Mouse (Mus musculus) midbrain, embryonic 16.5 days (tissue): ENCODE results near the gene Grid2. TPM values are rescaled to one million over a fixed set of nuclear protein-coding genes. Genes with fewer than 3 reads are reported as not detected.

ENCODE experiments used
- ATAC-seq: fragments of 200-750 bp; cut with Nextera tagmentation; 2 replicates; pipeline ENCODE4 v1.8.0; 2017; ENCODE audit warnings: moderate TSS enrichment
- H3K27ac ChIP-seq: fragments of 300-500 bp; sonication (generic); 2 replicates; pipeline ENCODE4 v1.5.1; 2014; ENCODE audit warnings: mild to moderate bottlenecking, low read length, mixed read lengths
- H3K27me3 ChIP-seq: fragments of 300-500 bp; sonication (generic); 2 replicates; pipeline ENCODE4 v1.6.1; 2014; ENCODE audit warnings: low read depth, low read length, mixed read lengths; ENCODE audit not compliant: control insufficient read depth, insufficient read depth
- H3K36me3 ChIP-seq: fragments of 300-500 bp; sonication (generic); 2 replicates; pipeline ENCODE4 v1.6.1; 2014; ENCODE audit warnings: mild to moderate bottlenecking, low read length, moderate library complexity, mixed read lengths; ENCODE audit not compliant: control insufficient read depth, insufficient read depth
- H3K4me1 ChIP-seq: fragments of 300-500 bp; sonication (generic); 2 replicates; pipeline ENCODE4 v1.6.1; 2014; ENCODE audit warnings: mild to moderate bottlenecking, low read length, mixed read lengths; ENCODE audit not compliant: control insufficient read depth, insufficient read depth
- H3K4me2 ChIP-seq: fragments of 300-500 bp; sonication (generic); 2 replicates; pipeline ENCODE4 v1.6.1; 2014; ENCODE audit warnings: mild to moderate bottlenecking, low read length, mixed read lengths
- H3K4me3 ChIP-seq: fragments of 300-500 bp; sonication (generic); 2 replicates; pipeline ENCODE4 v1.5.1; 2014; ENCODE audit warnings: low read depth, mild to moderate bottlenecking, low read length, moderate library complexity, mixed read lengths
- H3K9ac ChIP-seq: fragments of 300-500 bp; sonication (generic); 2 replicates; pipeline ENCODE4 v1.6.1; 2014; ENCODE audit warnings: low read depth, low read length, mixed read lengths
- H3K9me3 ChIP-seq: fragments of 300-500 bp; sonication (generic); replicated peaks from 2 replicates; pipeline ENCODE4 v1.6.1; 2014; ENCODE audit warnings: mild to moderate bottlenecking, low read length, mixed read lengths; ENCODE audit not compliant: control insufficient read depth, poor library complexity, severe bottlenecking
- WGBS: fragments of 180-500 bp; shearing (Covaris S2); extraction: QIAGEN DNeasy Blood & Tissue Kit; methylation state at CpG from one replicate; pipeline ENCODE4 v1.1.7; 2014; 5-methylcytosine and 5-hydroxymethylcytosine counted together
- polyA plus RNA-seq: library from polyadenylated mRNA; unstranded; fragments of >200 nt; fragmentation: Nextera tagmentation; extraction: Ambion mirVana; gene quantifications from 2 replicates; pipeline ENCODE4 v1.2.1, GENCODE M21; 2015

Grid2 gene
- polyA plus RNA-seq, 1 experiment from 2014 or later: 13.8 TPM

DNA sequence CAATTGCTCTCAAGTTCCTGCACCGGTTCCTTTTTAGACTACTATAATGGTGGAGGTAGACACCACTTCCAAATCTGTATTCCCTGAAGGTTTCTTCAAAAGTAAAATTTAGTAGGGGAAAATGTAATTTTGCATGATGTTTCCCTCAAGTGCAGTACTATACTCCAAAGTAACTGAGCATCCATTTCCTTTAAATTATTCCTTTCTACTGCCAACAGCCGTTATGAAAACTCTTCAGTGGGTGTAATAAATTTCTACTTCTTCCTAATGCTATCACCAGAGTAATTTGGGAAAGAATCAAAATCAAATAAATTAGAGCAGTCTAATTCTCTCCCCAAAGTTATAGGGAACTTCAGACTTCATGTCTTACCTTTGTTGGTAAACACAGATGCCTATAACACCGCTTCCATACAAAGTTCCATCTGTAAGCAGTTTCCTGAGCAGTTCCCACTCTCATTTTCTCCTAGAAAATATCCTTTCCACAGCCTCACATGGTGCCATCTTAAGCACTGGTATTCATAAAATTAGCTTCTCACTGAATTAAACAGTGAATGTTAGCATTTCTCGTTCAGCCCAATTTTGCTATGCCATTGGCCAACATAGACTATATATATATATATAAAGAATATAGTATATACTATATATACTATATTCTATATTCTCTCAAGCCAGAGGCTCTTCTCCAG is 1142.9 kb downstream of the Grid2 start:
- Histone ChIP-seq H3K9ac (no peak overlapping the region), H3K27ac (no peak overlapping the region), H3K36me3 (no peaks in the 10 kb centered on the region), H3K4me2 (no peak overlapping the region), H3K27me3 (no peaks in the 10 kb centered on the region), H3K4me3 (no peak overlapping the region), H3K4me1 (no peaks in the 10 kb centered on the region), H3K9me3 (no peaks in the 10 kb centered on the region)
- WGBS: 92% methylated on average over 4 of the region's 4 CpGs
- no peak for ATAC-seq

DNA sequence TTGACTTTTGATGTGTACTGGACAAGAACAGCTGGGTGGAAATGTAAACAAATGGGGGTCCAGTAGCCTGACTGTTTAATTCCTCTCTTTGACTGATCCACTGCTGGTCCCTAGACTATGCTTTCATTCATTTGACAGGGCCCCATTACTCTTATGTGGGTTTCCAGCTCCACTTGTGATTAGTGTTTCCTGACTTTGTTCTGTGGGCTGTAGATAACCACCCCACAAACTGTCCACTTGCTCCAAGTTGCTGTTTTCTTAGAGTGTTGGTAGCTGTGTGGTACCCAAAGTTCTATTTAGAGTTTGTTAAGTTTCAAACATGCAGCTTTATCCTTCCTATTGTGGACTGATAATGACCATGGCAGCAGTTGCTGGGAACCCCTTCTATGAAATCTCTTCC is 1172.0 kb downstream of the Grid2 start:
- no peaks in the 10 kb centered on the region for H3K4me1 ChIP-seq
- no peak overlapping the region for H3K4me2 ChIP-seq
- ATAC-seq: no peak
- no peak overlapping the region for H3K27ac ChIP-seq
- H3K36me3 ChIP-seq: no peaks in the 10 kb centered on the region
- no peak overlapping the region for H3K4me3 ChIP-seq
- H3K9ac ChIP-seq: no peak overlapping the region
- H3K9me3 ChIP-seq: no peaks in the 10 kb centered on the region
- H3K27me3 ChIP-seq: no peaks in the 10 kb centered on the region

DNA sequence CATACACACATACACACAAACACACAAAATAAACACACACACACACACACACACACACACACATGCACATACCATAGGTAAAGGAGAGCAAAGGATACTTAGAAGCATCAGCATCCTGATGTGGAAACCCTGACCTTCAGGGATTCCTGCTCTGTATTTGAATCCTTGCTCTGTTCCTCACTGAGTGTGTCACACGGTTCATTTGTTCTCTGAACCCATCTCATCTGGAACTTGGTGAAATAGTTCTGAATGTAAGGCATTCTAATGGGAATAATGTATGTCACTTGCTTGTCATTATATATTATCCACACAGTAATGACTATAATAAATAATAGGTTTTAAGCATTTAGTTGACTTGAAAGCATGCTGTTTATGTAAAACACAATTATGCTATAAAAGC is 1173.2 kb downstream of the Grid2 start:
- no peak overlapping the region for H3K4me3 ChIP-seq
- H3K27me3 ChIP-seq: no peaks in the 10 kb centered on the region
- no peaks in the 10 kb centered on the region for H3K4me1 ChIP-seq
- no peak overlapping the region for H3K27ac ChIP-seq
- ATAC-seq: no peak
- no peaks in the 10 kb centered on the region for H3K36me3 ChIP-seq
- no peak overlapping the region for H3K4me2 ChIP-seq
- H3K9ac ChIP-seq: no peak overlapping the region
- 37% methylated on average over 1 of the region's 1 CpGs for WGBS
- H3K9me3 ChIP-seq: no peaks in the 10 kb centered on the region

DNA sequence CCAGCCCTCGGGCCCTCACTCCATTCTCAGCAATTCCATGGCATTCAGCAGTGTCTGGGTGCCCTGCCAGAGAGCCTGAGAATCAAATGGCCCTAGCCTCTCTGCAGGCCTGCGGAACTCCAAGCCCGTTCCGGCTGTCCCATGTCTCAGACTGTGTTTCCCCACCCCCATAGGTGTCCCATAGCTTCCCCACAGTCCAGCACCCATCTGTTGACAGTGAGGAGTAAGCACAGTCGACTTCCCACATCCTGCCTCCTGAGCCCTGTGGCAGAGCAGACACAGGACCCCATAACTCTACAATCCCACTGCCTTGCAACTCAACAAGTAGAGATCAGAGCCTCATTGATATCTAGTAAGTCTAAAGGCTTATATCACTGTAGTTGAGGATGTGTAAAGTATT is 1192.5 kb downstream of the Grid2 start:
- H3K27me3 ChIP-seq: no peaks in the 10 kb centered on the region
- H3K4me2 ChIP-seq: no peak overlapping the region
- no peak overlapping the region for H3K9ac ChIP-seq
- no peak overlapping the region for H3K27ac ChIP-seq
- no peak overlapping the region for H3K4me3 ChIP-seq
- WGBS: 90% methylated on average over 5 of the region's 5 CpGs
- no peaks in the 10 kb centered on the region for H3K36me3 ChIP-seq
- H3K4me1 ChIP-seq: no peaks in the 10 kb centered on the region
- ATAC-seq: 0 out of 2 replicates have a peak, but pooled peaks have one; percentile 42
- H3K9me3 ChIP-seq: peaks cover 3% of the 10 kb centered on the region; the same call in 1 of the 2 replicates

DNA sequence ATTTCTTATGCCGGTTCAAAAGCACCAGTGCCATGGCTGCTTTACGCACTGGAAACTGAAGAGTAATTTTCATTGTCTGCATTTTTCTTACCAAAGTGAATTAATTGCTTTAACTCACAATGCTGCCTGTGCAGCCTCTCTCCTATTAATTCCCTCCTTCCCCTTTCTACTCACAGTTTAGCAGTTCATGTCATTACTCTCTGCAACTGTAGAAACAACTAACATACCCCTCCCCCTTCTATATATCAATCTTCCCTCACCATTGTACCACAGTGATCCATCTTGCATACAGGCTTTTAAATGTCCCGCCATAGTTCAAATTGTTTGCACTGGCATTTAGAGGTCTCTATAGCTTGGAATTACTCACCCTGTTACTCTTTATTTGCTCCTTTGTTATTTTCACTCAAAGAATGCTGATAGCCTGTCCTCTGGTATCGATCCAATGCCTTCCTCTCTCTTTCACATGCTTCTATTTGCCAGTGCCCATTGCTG is 1193.2 kb downstream of the Grid2 start:
- Histone ChIP-seq H3K36me3 (no peaks in the 10 kb centered on the region), H3K4me2 (no peak overlapping the region), H3K4me3 (no peak overlapping the region), H3K9ac (no peak overlapping the region), H3K4me1 (no peaks in the 10 kb centered on the region), H3K27me3 (no peaks in the 10 kb centered on the region), H3K9me3 (peaks cover 3% of the 10 kb centered on the region; the same call in 1 of the 2 replicates), H3K27ac (no peak overlapping the region)
- WGBS: 80% methylated on average over 4 of the region's 4 CpGs
- ATAC-seq: no peak

DNA sequence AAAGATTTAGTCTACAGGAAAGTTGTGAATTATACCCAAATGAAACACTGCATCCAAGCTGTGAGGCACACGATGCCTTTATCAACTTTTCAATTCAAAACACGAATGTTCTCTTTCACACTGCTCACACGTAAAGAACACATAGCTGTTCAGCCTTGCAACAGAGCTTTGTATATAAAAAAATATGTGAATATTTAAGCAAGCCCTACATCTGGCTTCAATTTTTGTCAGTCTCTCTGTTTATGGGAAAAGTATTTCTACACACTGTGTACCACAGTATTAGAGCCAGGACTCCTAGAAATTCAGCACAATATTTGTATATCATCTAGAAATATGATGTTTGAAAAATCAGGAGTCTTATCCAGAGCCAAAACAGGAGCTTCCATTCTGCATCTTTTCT is 1195.1 kb downstream of the Grid2 start:
- 93% methylated on average over 3 of the region's 3 CpGs for WGBS
- Histone ChIP-seq H3K9ac (no peak overlapping the region), H3K9me3 (peaks cover 3% of the 10 kb centered on the region; the same call in 1 of the 2 replicates), H3K36me3 (no peaks in the 10 kb centered on the region), H3K27ac (no peak overlapping the region), H3K27me3 (no peaks in the 10 kb centered on the region), H3K4me1 (no peaks in the 10 kb centered on the region), H3K4me3 (no peak overlapping the region), H3K4me2 (no peak overlapping the region)
- no peak for ATAC-seq

DNA sequence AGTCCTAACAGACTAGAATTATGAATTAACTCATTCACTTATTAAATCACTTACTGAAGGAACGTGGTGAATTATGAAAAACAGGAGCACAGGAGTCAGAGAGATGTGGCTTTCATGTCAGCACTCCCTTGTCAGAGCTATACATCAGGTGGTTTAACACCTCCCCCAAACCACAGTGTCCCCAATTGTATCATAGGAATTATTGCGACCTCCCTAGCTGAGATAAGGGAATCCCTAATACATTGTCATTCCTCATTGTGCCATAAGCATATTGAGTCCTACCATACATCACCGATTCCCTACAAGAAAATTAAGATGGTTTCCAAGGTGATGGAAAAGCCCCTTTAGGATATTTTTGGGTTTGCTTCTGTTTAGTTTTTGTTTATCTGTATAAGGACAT is 1224.2 kb downstream of the Grid2 start:
- no peak overlapping the region for H3K4me2 ChIP-seq

DNA sequence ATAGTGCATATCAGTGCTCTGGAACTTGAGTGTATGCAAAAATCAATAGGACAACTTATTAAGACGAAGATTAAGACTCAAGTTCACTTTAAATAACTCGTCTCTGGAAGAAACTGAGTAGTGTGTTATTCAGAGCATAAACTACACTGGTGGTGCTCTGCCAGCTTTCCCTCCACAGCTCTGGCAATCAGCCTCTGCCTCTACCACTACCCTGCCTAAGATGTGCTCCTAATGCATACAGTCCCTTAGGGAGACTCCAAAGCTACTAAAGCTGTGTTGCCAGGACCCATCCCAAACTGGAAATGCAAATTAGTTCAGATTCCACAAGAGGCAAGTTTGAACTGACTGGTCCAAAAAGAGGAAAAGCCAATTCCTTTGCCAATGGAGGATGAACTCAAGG is 1224.9 kb downstream of the Grid2 start:
- H3K9me3 ChIP-seq: no peaks in the 10 kb centered on the region
- no peaks in the 10 kb centered on the region for H3K4me1 ChIP-seq
- H3K27me3 ChIP-seq: no peaks in the 10 kb centered on the region
- WGBS: 76% methylated on average over 2 of the region's 2 CpGs
- H3K27ac ChIP-seq: no peak overlapping the region
- ATAC-seq: no peak
- no peak overlapping the region for H3K4me2 ChIP-seq
- H3K36me3 ChIP-seq: no peaks in the 10 kb centered on the region
- H3K9ac ChIP-seq: no peak overlapping the region
- H3K4me3 ChIP-seq: no peak overlapping the region

More for the DNA sequence above, 1224.2 kb downstream of the Grid2 start:
- no peak overlapping the region for H3K4me3 ChIP-seq
- no peak overlapping the region for H3K27ac ChIP-seq
- WGBS: 68% methylated on average over 3 of the region's 3 CpGs
- no peaks in the 10 kb centered on the region for H3K4me1 ChIP-seq
- no peaks in the 10 kb centered on the region for H3K36me3 ChIP-seq
- H3K27me3 ChIP-seq: no peaks in the 10 kb centered on the region
- H3K9me3 ChIP-seq: no peaks in the 10 kb centered on the region
- no peak for ATAC-seq
- no peak overlapping the region for H3K9ac ChIP-seq

DNA sequence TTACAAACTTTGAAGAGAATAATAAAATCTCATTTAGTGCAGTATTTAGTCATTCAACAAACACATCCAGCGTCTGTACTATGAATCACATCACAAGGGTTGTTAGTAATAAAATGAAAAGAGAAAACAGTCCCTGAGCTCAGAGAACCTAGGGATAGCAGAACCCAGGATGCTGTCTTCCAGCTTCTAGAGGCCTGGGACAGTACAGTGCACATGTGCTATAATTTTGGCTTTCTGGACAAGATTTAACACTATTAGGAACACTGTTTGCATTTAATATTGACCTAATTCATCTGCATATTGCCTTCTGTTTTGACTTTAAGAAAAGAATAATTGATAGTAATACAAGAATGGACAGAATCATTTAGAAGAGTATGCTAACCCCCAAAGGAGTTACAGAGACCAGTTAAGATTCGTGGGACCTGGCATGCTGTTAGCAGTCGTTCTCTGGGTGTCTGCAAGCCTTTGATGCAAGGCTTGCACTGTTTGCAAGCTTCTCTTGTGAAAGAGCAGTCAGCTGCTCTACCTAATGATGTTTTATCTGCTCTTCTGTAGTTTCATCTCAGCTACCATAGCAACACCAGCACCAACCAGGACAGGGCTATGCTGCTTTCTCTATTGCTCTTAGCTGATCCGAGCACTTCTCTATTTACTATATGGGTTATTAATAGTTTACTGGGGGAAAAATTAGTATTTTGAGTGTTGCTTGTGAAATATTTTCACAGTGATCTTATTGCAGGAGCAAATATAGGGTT is 1234.8 kb downstream of the Grid2 start:
- ATAC-seq: peak; percentile 97
- Histone ChIP-seq H3K4me2 (no peak overlapping the region), H3K4me1 (peaks cover 2% of the 10 kb centered on the region; the same call in 1 of the 2 replicates), H3K9me3 (no peaks in the 10 kb centered on the region), H3K4me3 (no peak overlapping the region), H3K9ac (no peak overlapping the region), H3K36me3 (no peaks in the 10 kb centered on the region), H3K27me3 (no peaks in the 10 kb centered on the region), H3K27ac (0 out of 2 replicates have a peak overlapping the region, but pooled peaks have one; percentile 18)
- 44% methylated on average over 4 of the region's 4 CpGs for WGBS
